Mouse (Mus musculus) cerebellum, adult 2 months (tissue): ENCODE measurements around the gene Sytl1.

Experiments used
- CTCF ChIP-seq: fragments of 200-500 bp; IDR thresholded peaks from 2 replicates; pipeline ENCODE4 v1.5.1; 2011; ENCODE audit warnings: low read depth, mild to moderate bottlenecking, control low read depth, low read length, moderate library complexity, borderline replicate concordance; ENCODE audit not compliant: insufficient read depth
- POLR2A ChIP-seq: fragments of 200-500 bp; IDR thresholded peaks from 2 replicates; pipeline ENCODE4 v1.6.1; 2011; ENCODE audit warnings: low read length, control low read depth, borderline replicate concordance; ENCODE audit not compliant: insufficient read depth

DNA sequence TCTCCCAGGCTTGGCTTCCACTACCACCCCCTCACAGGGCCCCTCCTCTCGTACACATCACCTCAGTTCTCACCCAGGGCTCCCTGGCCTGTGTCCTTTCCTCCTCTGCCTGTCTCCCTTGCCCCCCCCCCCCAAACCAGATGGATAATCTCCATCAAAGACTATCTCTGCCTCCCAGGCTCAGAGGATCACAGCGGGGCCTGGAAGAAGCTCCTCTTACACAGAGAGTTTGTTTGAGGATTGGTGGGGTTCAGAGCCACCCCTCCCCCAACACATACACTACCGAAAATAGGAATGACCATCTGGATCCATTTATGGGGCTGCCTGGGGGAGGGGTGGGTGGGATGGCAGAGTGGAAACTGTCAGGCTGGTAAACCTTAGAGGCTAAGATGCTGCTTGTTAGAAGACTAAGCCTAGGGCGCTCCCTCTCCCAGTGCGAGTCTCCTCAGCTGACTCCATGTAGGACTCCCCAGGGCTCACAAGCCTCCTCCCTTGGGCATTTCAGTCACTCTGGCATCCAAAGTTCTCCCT, 19.1 kb upstream of the Sytl1 start:
- TF ChIP-seq CTCF (no peak), POLR2A (no peak)
